Comparison of ENCODE assay signal across 25 mouse cellular contexts in genomic region chr6:48546858-48547257, GRCm38 (mm10). TPM values are rescaled to one million over a fixed set of nuclear protein-coding genes. Genes with fewer than 3 reads are reported as not detected.
DNase-seq lines count a peak whose midpoint lies in the region; ATAC-seq and TF ChIP-seq lines count a peak whose summit lies in the region.
"Had no signal": no experiment of that assay in that cellular context is flagged by ENCODE, and none has a peak within 500 bp of the region (broad histone marks: within the 10 kb centered on the region; RNA-seq: fewer than 3 reads in every experiment).

No protein-coding gene starts in this region.

- no peak overlapping the region for H3K9ac ChIP-seq in midbrain, embryonic 11.5 days (ENCODE audit: low read length)
- H3K9ac ChIP-seq in midbrain, embryonic 13.5 days (replicated peaks): no peak overlapping the region
- H3K9ac ChIP-seq in intestine, postnatal 0 days (ENCODE audit: low read depth, low read length): no peak overlapping the region
- H3K9ac ChIP-seq: forebrain, postnatal 0 days; hindbrain, embryonic 15.5 days; liver, embryonic 13.5 days; midbrain, embryonic 12.5 days; stomach, embryonic 15.5 days had no signal

- H3K4me2 ChIP-seq in midbrain, embryonic 11.5 days: no peak overlapping the region
- H3K4me2 ChIP-seq in midbrain, embryonic 13.5 days (replicated peaks): no peak overlapping the region
- H3K4me2 ChIP-seq in myocyte (ENCODE audit: low read depth): peak overlapping the region; percentile 32
- no peak overlapping the region for H3K4me2 ChIP-seq in intestine, postnatal 0 days (replicated peaks; ENCODE audit: low read depth)
- H3K4me2 ChIP-seq: hindbrain, embryonic 15.5 days; liver, embryonic 13.5 days; midbrain, embryonic 12.5 days; stomach, embryonic 15.5 days had no signal

- no peaks in the 10 kb centered on the region for H3K27me3 ChIP-seq in midbrain, embryonic 11.5 days (ENCODE audit: control insufficient read depth, insufficient read depth, low read length)
- no peaks in the 10 kb centered on the region for H3K27me3 ChIP-seq in midbrain, embryonic 13.5 days
- no peaks in the 10 kb centered on the region for H3K27me3 ChIP-seq in myocyte (ENCODE audit: control insufficient read depth, insufficient read depth, insufficient read length)
- H3K27me3 ChIP-seq in intestine, postnatal 0 days (replicated peaks; ENCODE audit: control insufficient read depth, insufficient read depth, low read length): no peaks in the 10 kb centered on the region
- H3K27me3 ChIP-seq: hindbrain, embryonic 15.5 days; liver, embryonic 13.5 days; midbrain, embryonic 12.5 days; stomach, embryonic 15.5 days had no signal

- H3K36me3 ChIP-seq in midbrain, embryonic 11.5 days (ENCODE audit: control insufficient read depth, insufficient read depth, low read length): no peaks in the 10 kb centered on the region
- peaks cover 14% of the 10 kb centered on the region for H3K36me3 ChIP-seq in midbrain, embryonic 13.5 days
- no peaks in the 10 kb centered on the region for H3K36me3 ChIP-seq in myocyte (ENCODE audit: control insufficient read depth, insufficient read depth)
- no peaks in the 10 kb centered on the region for H3K36me3 ChIP-seq in intestine, postnatal 0 days (ENCODE audit: control insufficient read depth, insufficient read depth)
- H3K36me3 ChIP-seq: liver, embryonic 13.5 days; stomach, embryonic 15.5 days had no signal

- WGBS in midbrain, embryonic 11.5 days: 72% methylated on average over 4 of the region's 4 CpGs
- WGBS in midbrain, embryonic 13.5 days: 73% methylated on average over 4 of the region's 4 CpGs
- 49% methylated on average over 4 of the region's 4 CpGs for WGBS in intestine, postnatal 0 days

- H3ac ChIP-seq in myocyte (ENCODE audit: control insufficient read depth, insufficient read length): no peak overlapping the region

- H3K4me1 ChIP-seq in midbrain, embryonic 11.5 days (ENCODE audit: control insufficient read depth, insufficient read depth, low read length): no peaks in the 10 kb centered on the region
- H3K4me1 ChIP-seq in midbrain, embryonic 13.5 days (replicated peaks): no peaks in the 10 kb centered on the region
- peaks cover 3% of the 10 kb centered on the region; the same call in 1 of the 2 replicates for H3K4me1 ChIP-seq in intestine, postnatal 0 days (replicated peaks; ENCODE audit: control insufficient read depth, insufficient read depth, low read length)
- H3K4me1 ChIP-seq: hindbrain, embryonic 15.5 days; midbrain, embryonic 12.5 days had no signal

- H3K4me3 ChIP-seq in midbrain, embryonic 11.5 days (ENCODE audit: low read depth, low read length): no peak overlapping the region
- no peak overlapping the region for H3K4me3 ChIP-seq in midbrain, embryonic 13.5 days (replicated peaks)
- no peak overlapping the region for H3K4me3 ChIP-seq in myocyte
- H3K4me3 ChIP-seq in intestine, postnatal 0 days (ENCODE audit: low read depth, low read length): no peak overlapping the region
- H3K4me3 ChIP-seq: hindbrain, embryonic 15.5 days; layer of hippocampus, adult 2 months; liver, embryonic 13.5 days; midbrain, embryonic 12.5 days; stomach, embryonic 15.5 days had no signal

- ATAC-seq in midbrain, embryonic 11.5 days (ENCODE audit: low FRiP score): no peak
- ATAC-seq in midbrain, embryonic 13.5 days: no peak
- ATAC-seq in intestine, postnatal 0 days: no peak
- ATAC-seq: intestine, embryonic 16.5 days had no signal

- no peak for TF ChIP-seq CTCF in intestine, postnatal 0 days (IDR thresholded peaks at IDR 0.05; ENCODE audit: low read depth)

- DNase-seq in gastrocnemius, postnatal 25 days: peak; percentile 45
- DNase-seq in gastrocnemius, postnatal 10 days: no peak
- DNase-seq in midbrain, embryonic 11.5 days (ENCODE audit: low spot score, missing footprints): peak; percentile 66
- peak; percentile 59 for DNase-seq in fibroblast of lung, adult 2 months (ENCODE audit: low read depth)
- no peak for DNase-seq in kidney, adult 8-10 months
- DNase-seq: liver, embryonic 13.5 days; right cerebral cortex, adult 18-20 months had no signal

- H3K9me3 ChIP-seq in midbrain, embryonic 11.5 days (ENCODE audit: control insufficient read depth, low read length): no peaks in the 10 kb centered on the region
- no peaks in the 10 kb centered on the region for H3K9me3 ChIP-seq in midbrain, embryonic 13.5 days
- H3K9me3 ChIP-seq in intestine, postnatal 0 days (ENCODE audit: control insufficient read depth): no peaks in the 10 kb centered on the region
- H3K9me3 ChIP-seq: hindbrain, embryonic 15.5 days; liver, embryonic 13.5 days; midbrain, embryonic 12.5 days; stomach, embryonic 15.5 days had no signal

- no peaks in the 10 kb centered on the region for H3K79me2 ChIP-seq in myocyte (ENCODE audit: control insufficient read depth, insufficient read depth)

- no peak for TF ChIP-seq POLR2A in myocyte (IDR thresholded peaks at IDR 0.05; ENCODE audit: insufficient read length, low read depth)

- H3K27ac ChIP-seq in midbrain, embryonic 11.5 days (ENCODE audit: low read depth, low read length): no peak overlapping the region
- H3K27ac ChIP-seq in midbrain, embryonic 13.5 days: no peak overlapping the region
- no peak overlapping the region for H3K27ac ChIP-seq in intestine, postnatal 0 days (ENCODE audit: low read depth, low read length)
- H3K27ac ChIP-seq: hindbrain, embryonic 15.5 days; kidney, postnatal 0 days; layer of hippocampus, adult 2 months; liver, embryonic 13.5 days; macrophage; midbrain, embryonic 12.5 days; stomach, embryonic 15.5 days had no signal

TF ChIP-seq in myocyte, 11 proteins besides CTCF, POLR2A, EP300 and RAD21:
- no peak for TF ChIP-seq REST (IDR thresholded peaks at IDR 0.05; ENCODE audit: insufficient read depth, insufficient read length)
- TF ChIP-seq TCF3 (IDR thresholded peaks at IDR 0.05; ENCODE audit: insufficient read length, low read depth): no peak
- no peak for TF ChIP-seq POLR2AphosphoS2 (IDR thresholded peaks at IDR 0.05; ENCODE audit: insufficient read length, low read depth)
- no peak for TF ChIP-seq MAX (IDR thresholded peaks at IDR 0.05; ENCODE audit: low read depth)
- no peak for TF ChIP-seq TCF12 (IDR thresholded peaks at IDR 0.05; ENCODE audit: insufficient read depth, poor library complexity, severe bottlenecking)
- TF ChIP-seq MYOG (IDR thresholded peaks at IDR 0.05; ENCODE audit: control insufficient read depth in 1 of 3, insufficient read depth in 1 of 3, insufficient read length in 2 of 3, low read depth in 2 of 3): no peak
- TF ChIP-seq SRF (IDR thresholded peaks at IDR 0.05; ENCODE audit: control insufficient read depth, insufficient read length, low read depth): no peak

RNA-seq across cellular contexts. Expression of gene Lrrc61, which starts 7.7 kb away (rescaled TPM):
- total RNA-seq in gastrocnemius, postnatal 25 days (2021): 10 to 100 TPM; 14.0 to 15.0 TPM
- 10 to 100 TPM; 11.9 to 14.1 TPM for total RNA-seq in gastrocnemius, postnatal 10 days (2021)
- 15.5 and 15.9 TPM in 2 replicates for polyA plus RNA-seq in midbrain, embryonic 11.5 days (2014; fragmentation: Nextera tagmentation; extraction: Ambion mirVana)
- polyA plus RNA-seq in midbrain, embryonic 13.5 days (2015; fragmentation: Nextera tagmentation; extraction: Ambion mirVana): 20.8 and 21.2 TPM in 2 replicates
- polyA plus RNA-seq in myocyte (2012; fragmentation: generic; extraction: Trizol): 10.0 TPM
- polyA plus RNA-seq in intestine, postnatal 0 days (2015; fragmentation: Nextera tagmentation; extraction: Ambion mirVana): 7.6 and 9.5 TPM in 2 replicates

RNA-seq across cellular contexts. Expression of gene Atp6v0e2, which starts 9.4 kb away (rescaled TPM):
- total RNA-seq in gastrocnemius, postnatal 25 days (2021): 10 to 100 TPM; 43.0 to 45.0 TPM
- 10 to 100 TPM; 42.3 to 47.3 TPM for total RNA-seq in gastrocnemius, postnatal 10 days (2021)
- 64.4 and 71.4 TPM in 2 replicates for polyA plus RNA-seq in midbrain, embryonic 11.5 days (2014; fragmentation: Nextera tagmentation; extraction: Ambion mirVana)
- 174 and 176 TPM in 2 replicates for polyA plus RNA-seq in midbrain, embryonic 13.5 days (2015; fragmentation: Nextera tagmentation; extraction: Ambion mirVana)
- 5.1 TPM for polyA plus RNA-seq in myocyte (2012; fragmentation: generic; extraction: Trizol)
- polyA plus RNA-seq in intestine, postnatal 0 days (2015; fragmentation: Nextera tagmentation; extraction: Ambion mirVana): 23.7 and 23.8 TPM in 2 replicates
- polyA plus RNA-seq: macrophage had no signal

RNA-seq across cellular contexts. Expression of gene Rarres2, which starts 25.7 kb away (rescaled TPM):
- total RNA-seq in gastrocnemius, postnatal 25 days (2021): 10 to 100 TPM; 19.7 to 35.5 TPM
- total RNA-seq in gastrocnemius, postnatal 10 days (2021): 10 to 100 TPM; 40.1 to 47.0 TPM
- 1.4 and 1.6 TPM in 2 replicates for polyA plus RNA-seq in midbrain, embryonic 11.5 days (2014; fragmentation: Nextera tagmentation; extraction: Ambion mirVana)
- polyA plus RNA-seq in midbrain, embryonic 13.5 days (2015; fragmentation: Nextera tagmentation; extraction: Ambion mirVana): 2.5 and 2.9 TPM in 2 replicates
- 0.17 TPM for polyA plus RNA-seq in myocyte (2012; fragmentation: generic; extraction: Trizol)
- 154 and 162 TPM in 2 replicates for polyA plus RNA-seq in intestine, postnatal 0 days (2015; fragmentation: Nextera tagmentation; extraction: Ambion mirVana)
- polyA plus RNA-seq: macrophage had no signal

RNA-seq across cellular contexts. Expression of gene Gm45021, which starts 42.6 kb away (rescaled TPM):
- not detected for total RNA-seq in gastrocnemius, postnatal 25 days (2021)
- not detected for total RNA-seq in gastrocnemius, postnatal 10 days (2021)
- not detected in 2 replicates for polyA plus RNA-seq in midbrain, embryonic 11.5 days (2014; fragmentation: Nextera tagmentation; extraction: Ambion mirVana)
- not detected in 2 replicates for polyA plus RNA-seq in midbrain, embryonic 13.5 days (2015; fragmentation: Nextera tagmentation; extraction: Ambion mirVana)
- polyA plus RNA-seq in myocyte (2012; fragmentation: generic; extraction: Trizol): not detected
- not detected in 2 replicates for polyA plus RNA-seq in intestine, postnatal 0 days (2015; fragmentation: Nextera tagmentation; extraction: Ambion mirVana)
- total RNA-seq: adrenal gland, adult 18-20 months; forebrain, postnatal 0 days; gastrocnemius, postnatal 4 days; heart, postnatal 10 days; layer of hippocampus, adult 2 months; left cerebral cortex, adult 18-20 months; left cerebral cortex, postnatal 4 days had no signal
- polyA plus RNA-seq: C2C12; forebrain, postnatal 0 days; hindbrain, embryonic 15.5 days; intestine, embryonic 16.5 days; liver, embryonic 13.5 days; macrophage; midbrain, embryonic 12.5 days; spleen, adult 2 months; stomach, embryonic 15.5 days had no signal

RNA-seq across cellular contexts. Expression of gene Repin1, which starts 46.8 kb away (rescaled TPM):
- total RNA-seq in gastrocnemius, postnatal 25 days (2021): 10 to 100 TPM; 21.0 to 23.0 TPM
- 10 to 100 TPM; 18.5 to 25.2 TPM for total RNA-seq in gastrocnemius, postnatal 10 days (2021)
- 39.9 and 44.1 TPM in 2 replicates for polyA plus RNA-seq in midbrain, embryonic 11.5 days (2014; fragmentation: Nextera tagmentation; extraction: Ambion mirVana)
- 44.6 and 47.2 TPM in 2 replicates for polyA plus RNA-seq in midbrain, embryonic 13.5 days (2015; fragmentation: Nextera tagmentation; extraction: Ambion mirVana)
- polyA plus RNA-seq in myocyte (2012; fragmentation: generic; extraction: Trizol): 15.3 TPM
- 11.3 and 12.0 TPM in 2 replicates for polyA plus RNA-seq in intestine, postnatal 0 days (2015; fragmentation: Nextera tagmentation; extraction: Ambion mirVana)

Comparison
In these comparisons a context has a peak if more than half of its experiments do, and no peak if none do; other contexts are left out.
1. DNase-seq: peak in gastrocnemius, postnatal 25 days (single experiment), midbrain, embryonic 11.5 days (single experiment) and fibroblast of lung, adult 2 months (single experiment); none in gastrocnemius, postnatal 10 days (single experiment) and kidney, adult 8-10 months (0 of 2).
2. RNA of gene Rarres2, which starts 25.7 kb away (polyA plus RNA-seq): 154 to 162 TPM in intestine, postnatal 0 days; 2.5 to 2.9 TPM in midbrain, embryonic 13.5 days, 1.4 to 1.6 TPM in midbrain, embryonic 11.5 days and 0.17 TPM in myocyte (single experiment); every median in the first group is over 10 times any median in the second.